Mouse (Mus musculus) heart, adult 18-20 months (tissue): ENCODE measurements around the gene Fndc3b. TPM values are rescaled to one million over a fixed set of nuclear protein-coding genes. Genes with fewer than 3 reads are reported as not detected.

Source experiments
- DNase-seq, 2 experiments: peaks; one replicate each; pipeline ENCODE4 v3.0.0; 2021 to 2022; ENCODE audit warnings: mixed read lengths in 1 of 2
- long read RNA-seq, 2 experiments: library from polyadenylated mRNA; stranded (forward); transcript quantifications; one replicate each; pipeline ENCODE4 v2.0.0; 2021
- total RNA-seq, 2 experiments: library from RNA; stranded (reverse); gene quantifications; 2 replicates each; pipeline ENCODE4 v1.2.3; 2021

Fndc3b gene
- 10 to 100 TPM; 49.0 to 50.5 TPM for total RNA-seq
- long read RNA-seq, experiment 1, partial matches to known transcripts = 1 of 7 reads
- long read RNA-seq, experiment 1, other reads (novel, unspliced or antisense) = 6 of 7 reads
- long read RNA-seq, experiment 2, partial matches to known transcripts = 0 of 2 reads
- long read RNA-seq, experiment 2, other reads (novel, unspliced or antisense) = 2 of 2 reads

DNA sequence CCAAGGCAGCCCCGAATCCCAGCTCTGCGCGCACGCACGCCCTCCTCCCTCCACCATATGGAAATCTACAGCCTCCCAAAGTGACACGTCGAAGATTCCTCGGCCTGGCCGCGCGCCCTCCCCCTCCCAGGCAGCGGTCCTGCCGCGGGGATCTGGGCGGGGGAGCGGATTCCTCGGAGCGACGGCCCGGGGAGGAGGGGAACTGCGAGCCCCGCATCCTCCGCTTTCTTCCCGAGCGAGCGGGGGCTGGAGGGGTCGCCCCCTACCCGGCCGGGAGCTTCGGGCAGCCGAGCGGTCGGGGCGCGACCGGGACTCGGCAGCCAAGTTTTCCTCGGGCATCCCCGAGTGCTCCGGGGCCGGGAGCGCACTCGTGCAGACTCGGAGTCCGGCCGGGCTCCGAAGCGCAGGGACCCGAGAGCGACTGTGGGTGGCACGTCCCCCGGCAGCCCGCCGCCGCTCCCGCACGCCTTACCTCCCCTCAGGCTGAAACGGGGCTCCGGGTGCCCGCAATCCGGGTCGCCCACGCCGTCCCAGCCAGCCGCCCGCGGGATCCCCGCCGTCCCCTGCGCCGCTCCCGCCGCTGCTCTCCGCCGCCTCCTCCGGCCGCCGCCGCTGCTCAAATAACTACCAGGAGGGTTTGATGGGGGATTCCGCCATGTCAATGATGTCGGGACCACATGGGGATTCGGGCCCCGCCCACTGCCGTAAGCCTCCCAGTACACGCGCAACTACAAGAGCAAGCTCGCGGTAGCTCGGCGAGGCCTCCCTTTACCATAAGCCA lies at the start of gene Fndc3b:
Gene Fndc3b, minus strand, starts transcription at position 660 of the 781 bp plus-strand sequence.
- DNase-seq = peak; percentile 96 to 97

DNA sequence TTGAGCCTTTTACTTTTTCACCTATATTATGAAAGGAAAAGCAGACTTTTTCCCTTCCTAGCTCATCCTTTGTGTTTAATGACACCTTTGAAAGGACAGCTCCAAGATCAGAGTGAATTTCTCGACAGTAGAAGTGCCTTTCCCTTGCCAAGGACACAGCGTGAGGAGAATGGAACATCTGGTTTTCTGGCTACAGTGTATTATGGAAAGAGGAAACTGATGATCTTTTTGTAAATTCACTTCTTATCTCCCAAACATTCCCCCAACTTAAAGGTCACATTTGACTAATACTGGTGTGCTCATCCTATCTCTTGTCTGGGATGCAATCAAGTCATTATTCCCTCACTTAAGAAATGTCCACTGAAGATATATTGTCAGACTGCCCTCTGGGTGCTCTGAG lies 49.2 kb upstream of the Fndc3b start:
- DNase-seq = peak; percentile 19 to 34

DNA sequence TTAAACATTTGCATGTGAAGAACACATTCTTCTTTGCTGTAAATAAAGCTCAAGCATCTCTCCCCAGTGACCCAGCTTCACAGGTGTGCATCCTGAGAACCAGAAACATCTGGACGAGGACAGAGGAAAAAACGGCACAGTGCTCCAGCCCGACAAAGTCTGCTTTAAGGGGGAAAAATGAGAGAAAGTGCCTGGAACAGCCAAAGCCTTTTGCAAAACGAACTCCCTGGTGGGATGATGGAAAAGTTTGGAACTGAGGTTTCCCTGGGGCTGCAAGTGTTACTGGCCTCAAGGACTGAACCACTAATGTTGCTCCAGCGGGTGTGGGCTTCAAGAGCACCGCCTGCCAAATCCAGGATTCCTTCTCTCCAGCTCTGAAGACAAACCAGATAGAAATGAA lies 47.9 kb upstream of the Fndc3b start:
- peak; percentile 71 to 86 for DNase-seq

DNA sequence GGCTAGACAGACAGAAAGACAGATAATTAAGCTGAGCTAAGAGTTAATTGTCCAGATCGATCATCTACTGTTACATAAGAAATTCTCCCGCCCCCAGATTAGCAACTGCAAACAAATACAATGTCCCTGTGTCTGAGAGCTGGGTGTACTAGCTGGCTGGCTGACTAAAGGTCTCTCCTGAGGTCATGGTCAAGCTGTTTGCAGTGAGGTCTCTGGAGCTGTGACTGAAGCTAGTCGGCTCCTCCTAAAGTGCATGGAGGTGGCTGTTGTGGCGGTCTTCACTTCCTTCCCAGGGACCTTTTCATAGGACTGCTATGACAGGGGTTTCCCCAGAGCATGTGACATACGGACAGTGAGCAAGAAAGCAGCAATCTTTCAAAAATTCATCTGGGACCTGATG lies 40.5 kb upstream of the Fndc3b start:
- peak in 1 of 2 experiments; percentile 31 for DNase-seq

DNA sequence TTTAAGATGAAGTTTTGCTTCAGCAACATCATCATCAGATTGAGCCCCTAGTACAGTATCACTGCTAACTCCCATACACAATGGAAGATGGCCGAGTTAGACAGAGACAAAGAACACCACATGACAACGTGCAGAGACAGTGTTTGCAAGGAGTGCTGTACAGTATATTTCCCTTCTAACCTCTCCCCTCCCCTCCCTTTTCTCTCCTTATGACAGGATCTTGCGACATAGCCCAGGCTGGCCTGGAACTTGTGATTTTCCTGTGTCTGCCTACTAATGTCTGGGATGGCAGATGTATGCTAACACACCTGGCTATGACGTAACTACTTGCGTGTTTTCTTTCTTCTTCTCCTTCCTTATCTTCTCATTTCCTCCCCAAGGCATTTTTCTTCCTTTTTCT lies 40.0 kb upstream of the Fndc3b start:
- DNase-seq = no peak

DNA sequence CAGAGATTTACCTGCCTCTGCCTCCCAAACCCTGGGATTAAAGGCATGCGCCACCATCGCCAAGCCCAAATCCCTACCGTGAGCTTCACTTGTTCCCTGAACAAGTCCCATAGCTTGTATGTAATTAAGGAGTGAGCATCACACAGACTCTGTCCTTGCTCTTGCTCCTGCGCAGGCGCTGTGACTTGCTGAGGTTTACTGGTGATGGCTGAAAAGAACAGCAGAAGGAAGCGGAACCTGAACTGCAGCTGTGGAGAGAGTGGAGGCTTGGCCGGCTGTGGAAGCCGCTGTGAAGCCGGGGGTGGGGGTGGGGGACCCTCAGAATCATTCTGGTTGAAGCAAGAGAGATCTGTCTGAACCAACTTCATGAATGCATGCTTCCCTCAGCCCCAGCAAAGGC lies 34.5 kb upstream of the Fndc3b start:
- DNase-seq = no peak

DNA sequence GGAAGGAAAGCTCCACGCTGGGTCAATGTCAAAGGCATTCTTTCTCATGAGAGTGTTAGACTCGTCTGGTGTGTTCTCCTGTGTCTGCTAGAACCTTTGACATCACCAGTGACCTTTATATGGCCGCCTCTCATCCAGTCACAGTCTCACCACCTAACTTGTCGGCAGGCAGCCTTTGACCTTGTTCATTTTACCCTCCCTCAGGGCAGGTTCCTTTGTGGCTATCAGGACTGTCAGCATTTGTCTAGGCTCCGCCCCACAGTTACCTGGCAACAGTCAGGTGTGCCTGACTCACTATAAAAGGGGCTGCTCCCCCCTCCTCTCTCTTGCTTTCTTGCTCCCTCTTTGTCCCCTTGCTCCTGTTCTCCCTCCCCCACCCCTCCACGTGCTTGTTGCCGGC lies 33.6 kb upstream of the Fndc3b start:
- DNase-seq = no peak

DNA sequence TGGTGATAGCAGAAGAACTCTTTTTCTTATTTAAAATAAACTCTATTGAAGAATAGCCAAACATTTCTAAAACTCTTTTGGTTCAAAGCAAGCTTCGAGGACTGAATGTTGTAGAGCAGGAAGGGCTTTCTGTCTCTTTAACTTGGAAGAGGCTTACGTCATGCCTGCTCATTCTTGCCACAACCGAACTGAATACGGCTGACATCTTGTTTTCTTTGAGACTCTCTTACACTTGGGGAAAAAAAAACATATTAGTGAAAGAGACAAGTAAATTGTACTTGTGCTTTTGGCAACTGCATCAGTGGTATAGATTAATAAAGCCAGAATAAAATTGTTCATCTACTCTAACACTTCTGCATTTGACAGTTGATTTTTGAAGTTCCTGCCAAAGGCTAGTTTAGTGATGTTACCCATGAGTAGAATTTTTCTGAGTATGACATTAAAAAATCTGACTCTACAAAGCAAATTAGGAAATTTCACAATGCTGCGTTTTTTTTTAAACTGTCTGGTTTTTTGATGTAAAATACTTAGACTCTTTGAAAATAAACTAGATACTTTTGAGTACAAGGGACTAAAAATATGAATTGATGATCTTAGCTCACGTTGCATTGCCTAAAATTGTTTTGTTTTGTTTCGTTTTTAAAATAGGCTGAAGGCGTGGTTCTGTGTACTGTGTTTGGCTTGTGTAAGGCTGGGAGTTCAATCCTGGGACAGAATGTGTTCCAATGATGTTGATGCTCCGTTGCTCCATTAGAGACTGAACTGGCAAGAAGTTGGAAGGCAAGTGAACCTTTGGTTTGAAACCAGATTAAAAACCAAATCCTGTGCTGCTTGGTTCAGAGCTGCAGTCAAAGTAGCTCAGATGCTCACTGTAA lies 32.4 kb upstream of the Fndc3b start:
- no peak for DNase-seq

DNA sequence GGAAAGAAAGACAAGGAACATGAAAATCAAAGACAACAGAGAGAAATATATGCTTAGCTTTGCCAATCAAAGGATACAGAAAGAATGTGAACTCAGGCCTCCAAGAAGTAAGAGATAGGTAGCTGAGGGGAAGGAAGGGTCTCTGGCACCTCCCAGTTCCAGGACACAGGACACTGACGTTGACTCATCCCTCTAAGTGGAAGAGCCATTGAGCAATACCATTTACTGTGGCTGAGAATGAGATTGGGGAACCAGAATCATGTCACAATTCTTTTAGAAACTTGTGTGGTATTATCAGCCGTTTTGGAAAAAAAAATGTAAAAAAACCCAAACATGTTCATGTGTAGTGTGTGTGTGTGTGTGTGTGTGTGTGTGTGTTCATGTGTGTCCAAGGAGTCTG lies 31.0 kb upstream of the Fndc3b start:
- no peak for DNase-seq

DNA sequence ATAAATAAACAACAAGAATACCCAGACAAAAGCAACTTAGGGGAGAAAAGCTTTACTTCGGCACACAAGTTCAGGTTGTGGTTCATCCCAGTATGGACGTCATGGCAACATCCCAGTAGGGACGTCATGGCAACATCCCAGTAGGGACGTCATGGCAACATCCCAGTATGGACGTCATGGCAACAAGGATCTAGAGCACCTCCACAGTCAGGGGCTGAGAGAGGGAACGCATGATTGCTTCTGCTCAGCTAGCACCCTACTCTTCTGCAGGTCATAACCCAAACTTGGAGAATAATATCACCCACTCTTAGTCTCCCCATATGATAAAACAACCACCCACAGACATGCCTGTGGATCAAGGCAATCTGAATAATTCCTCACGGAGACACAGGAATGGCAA lies 29.0 kb upstream of the Fndc3b start:
- DNase-seq = no peak

DNA sequence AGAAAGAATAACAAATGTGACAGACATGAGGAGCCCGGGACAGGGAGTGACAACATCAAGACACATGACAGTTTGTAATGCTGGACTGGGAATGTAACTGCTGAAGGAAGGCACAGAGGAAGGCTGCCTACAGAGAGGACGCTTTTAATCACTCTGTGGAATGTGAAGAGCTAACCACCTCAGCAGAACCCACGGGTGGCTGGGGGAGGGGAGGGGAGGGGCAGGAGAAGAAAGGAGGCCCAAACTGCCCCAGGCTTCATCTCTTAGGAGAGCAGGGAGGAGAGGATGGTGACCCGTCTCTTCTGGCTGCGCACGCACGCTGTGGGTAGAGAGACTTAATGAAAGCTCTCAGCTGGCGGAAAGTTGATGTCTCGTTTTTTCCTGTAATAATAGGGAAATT lies 25.1 kb upstream of the Fndc3b start:
- no peak for DNase-seq

DNA sequence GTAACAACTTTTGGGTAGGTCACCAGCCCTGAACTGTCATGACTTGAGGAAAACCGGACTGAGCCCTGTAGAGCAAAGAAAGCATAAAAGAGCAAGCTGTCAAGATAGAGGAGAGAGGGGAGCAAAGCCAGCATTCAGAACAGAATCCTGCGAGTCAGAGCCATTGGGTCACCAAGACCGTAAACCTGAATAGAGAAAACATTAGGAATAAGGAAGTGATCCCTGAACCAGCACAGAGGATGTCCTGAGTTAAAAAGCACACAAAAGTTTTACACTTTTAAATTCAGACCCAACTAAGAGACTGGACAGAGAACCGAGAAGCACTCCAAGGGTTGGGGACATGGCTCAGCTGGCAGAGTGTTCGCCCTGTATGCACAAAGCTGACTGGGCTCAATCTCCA lies 24.0 kb upstream of the Fndc3b start:
- DNase-seq = no peak

DNA sequence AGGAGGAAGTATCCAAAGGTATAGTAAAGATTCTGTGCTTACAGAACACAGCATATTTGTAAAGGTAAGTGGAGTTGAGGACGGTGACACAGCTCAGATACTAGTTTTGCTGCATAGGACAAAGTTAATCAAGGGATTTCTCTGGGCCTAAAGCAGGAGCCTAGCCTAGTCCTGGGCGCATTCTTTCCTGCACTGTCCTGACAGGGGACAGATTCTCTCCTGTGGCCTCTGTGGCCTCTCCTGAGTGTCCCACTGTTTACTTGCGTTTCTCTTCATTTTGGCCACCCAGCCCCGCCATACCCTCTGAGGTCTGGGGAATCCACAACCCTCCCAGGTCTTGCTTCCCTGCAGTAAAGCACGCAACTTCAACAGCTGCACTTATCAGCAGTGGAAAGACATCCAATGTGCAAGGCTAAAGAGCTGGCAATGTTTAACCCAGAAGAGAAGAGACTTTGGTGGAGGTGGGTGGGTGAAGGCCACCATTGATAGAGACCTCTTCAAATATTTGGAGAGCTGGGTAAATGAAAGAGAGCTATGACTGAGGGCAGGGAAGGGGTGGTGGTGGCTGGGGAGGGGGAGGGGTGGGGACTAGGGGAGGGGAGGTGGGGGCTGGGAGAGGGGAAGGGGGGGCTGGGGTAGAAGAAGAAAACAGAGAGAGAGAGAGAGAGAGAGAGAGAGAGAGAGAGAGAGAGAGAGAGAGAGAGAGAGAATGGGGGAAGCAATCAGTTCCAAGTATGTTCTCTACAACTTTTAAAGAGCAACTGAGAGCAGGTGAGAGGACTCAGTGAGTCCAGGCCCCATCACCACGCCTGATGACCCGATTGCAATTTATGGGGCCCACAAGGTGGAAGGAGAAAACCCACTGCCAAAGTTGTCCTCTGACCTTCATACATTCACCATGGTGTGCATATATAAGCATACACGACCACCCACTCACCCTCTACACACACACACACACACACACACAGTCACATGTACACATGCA lies 18.0 kb upstream of the Fndc3b start:
- no peak for DNase-seq

DNA sequence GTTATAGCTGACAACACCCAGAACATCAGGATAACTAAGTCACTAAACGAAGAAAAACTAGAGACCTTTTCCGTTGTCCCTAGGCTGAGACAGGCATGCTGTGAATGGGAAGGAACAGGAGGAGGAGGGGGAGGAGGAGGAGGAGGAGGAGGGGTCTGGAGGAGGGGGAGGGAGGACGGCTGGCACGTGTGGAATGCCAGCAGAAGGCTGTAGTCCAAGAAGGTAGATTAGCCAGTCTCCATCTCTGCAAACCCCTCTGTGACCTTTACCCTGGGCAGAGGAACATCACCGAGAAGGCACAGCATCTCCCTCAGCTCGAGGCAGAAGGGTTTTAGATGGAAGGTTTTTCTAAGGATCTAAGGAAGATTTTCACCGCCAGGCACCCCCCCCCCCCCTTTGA lies 17.1 kb upstream of the Fndc3b start:
- DNase-seq = no peak

DNA sequence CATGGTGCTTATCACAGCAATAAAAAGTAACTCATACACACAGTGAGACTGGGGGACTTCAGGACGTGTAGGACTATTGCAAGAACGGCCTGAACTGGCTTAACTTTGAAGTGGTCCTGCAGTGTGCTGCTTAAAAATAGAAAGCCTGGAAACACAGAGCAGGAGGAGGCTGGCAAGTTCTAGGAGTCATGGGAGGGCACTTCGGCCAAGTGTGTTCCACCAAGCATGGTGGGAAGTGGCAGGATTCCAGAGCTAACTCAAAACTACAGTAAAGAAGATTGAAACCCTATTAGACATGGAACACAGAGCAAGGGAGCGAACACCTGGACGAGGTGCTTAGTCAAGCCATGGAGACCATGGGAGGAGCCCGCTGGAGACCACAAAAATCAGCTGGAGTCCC lies 14.6 kb upstream of the Fndc3b start:
- peak; percentile 72 to 75 for DNase-seq

DNA sequence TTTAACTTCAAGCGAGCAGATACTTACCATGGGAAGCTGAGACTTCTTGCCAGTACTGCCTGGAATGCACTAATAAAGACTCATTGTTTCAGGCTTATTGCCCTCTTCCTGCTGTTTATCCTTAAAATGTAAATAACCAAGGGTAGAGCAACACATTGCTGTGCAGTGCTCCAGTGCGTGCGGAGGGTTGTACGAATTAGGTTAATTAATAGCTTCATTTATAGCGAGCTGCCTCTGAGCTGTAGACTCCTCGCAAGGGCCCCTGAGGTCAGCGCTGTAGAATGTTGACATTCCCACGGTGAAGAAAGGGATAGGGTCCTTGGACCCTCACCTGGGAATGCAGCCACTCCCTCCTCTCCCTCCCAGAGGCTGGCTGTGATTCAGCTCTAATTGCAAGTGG lies 13.1 kb upstream of the Fndc3b start:
- DNase-seq = no peak

DNA sequence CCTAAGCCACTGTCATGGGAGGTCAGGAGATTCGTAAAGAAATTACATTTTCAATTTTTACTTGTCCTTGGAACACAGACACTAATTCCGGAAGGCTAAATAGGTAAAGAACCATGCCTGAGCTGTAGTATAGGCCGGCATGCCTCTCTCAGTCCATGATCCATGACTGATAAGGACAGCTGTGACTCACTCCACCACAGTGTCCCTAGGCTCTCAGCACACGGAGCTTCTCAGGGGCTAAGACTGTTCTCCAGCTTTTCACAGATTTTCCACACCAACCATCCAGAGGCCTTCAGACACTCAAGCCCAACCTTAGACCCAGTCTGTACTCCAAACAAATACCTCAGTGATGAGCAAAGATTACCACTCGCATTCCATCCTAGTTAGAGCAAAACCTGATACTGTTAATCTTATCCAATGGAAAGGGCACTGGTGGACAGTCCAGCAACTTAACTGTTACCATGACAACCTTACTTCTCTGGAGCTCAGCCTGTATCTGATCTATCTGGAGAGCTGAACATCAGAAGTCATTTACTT lies 7.8 kb upstream of the Fndc3b start:
- no peak for DNase-seq

DNA sequence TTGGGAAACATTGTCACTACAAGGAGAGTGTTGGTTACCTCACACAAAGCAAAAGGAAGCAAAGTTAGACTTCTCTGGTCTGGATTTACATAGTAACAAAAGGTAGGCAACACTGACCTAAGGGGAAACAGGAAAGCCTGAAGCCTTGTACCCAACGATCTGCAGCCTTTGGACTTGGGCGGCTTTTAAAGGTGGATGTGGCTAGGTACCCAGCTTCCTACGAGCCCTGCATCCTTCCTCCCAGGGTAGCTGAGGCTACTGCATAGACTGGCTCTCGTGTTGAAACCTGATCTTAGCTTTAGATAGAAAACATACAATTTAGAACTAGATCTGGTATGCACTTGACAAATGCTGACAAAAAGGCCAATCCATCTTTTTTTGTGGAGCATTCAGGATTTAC lies 2.9 kb upstream of the Fndc3b start:
- no peak for DNase-seq

DNA sequence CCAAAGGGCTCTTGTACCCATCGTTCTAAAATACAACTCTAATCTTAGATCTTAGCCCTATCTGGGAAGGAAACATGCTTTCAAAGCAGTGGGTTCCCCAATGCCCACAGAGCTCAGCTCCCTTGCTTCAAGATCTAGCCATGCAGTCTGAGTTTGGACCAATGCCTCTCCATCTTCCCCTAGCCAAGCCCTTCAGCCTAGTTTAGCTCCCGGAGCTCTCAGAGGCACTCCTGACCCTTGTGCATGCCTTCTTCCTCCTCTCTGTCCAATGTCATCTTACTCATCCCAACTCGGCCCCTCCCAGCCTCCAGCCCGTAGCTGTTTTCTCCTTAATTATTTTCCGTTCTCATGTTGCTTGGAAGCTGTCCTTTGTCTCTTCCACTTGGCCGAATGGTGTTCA lies 1.3 kb upstream of the Fndc3b start:
- peak in 1 of 2 experiments; percentile 31 for DNase-seq

DNA sequence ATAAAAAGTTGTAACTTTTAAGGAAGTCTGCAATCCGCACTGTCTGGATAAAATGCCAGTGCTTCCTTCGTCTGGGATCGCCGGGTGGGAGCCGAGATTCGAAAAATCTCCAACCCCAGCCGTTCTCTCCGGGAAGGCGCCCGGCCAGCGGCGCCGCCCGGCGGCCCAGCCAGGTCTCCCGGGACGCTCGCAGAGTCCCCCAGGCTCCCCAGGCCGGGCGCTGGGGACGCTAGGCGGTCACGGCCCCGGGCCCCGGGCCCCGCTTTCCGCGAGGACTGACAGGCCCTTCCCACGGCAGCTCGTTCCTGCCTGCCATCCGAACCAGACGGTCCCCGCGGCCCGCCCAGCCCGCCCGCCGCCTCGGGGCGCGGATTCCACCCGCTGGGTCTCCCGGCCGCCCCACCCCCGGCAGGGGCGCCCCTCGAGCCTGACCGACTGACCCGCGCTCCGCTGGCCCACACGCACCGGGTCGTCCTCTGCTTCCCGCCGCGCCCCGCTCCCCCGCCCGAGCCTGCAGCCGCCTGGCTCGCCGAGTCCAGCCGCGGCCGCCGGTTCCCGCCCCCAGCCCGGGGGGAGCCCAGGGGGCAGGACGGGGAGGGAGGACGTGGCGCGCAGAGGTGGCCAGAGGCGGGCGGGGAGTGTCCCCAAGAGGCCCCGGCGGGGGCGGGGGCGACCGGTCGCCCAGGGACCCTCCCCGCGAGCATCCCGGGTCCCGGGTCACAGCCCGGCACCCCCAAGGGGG lies 1.0 kb downstream of the Fndc3b start:
- peak; percentile 85 to 92 for DNase-seq
